Mouse (Mus musculus): ENCODE data around the gene Gm20773.
"Not testable (repeated sequence)": the region's sequence is repeated elsewhere in the genome, so short reads cannot be mapped to it uniquely, and the experiment has no call there.

The Gm20773 gene

GRCm38 (mm10) chrY:13493726-13494125 lies at the start of gene Gm20773:
TSS of gene Gm20773 (plus strand) at chrY:13494026.
- not testable (repeated sequence) for TF ChIP-seq GATA4 (IDR thresholded peaks at IDR 0.05; ENCODE audit: insufficient replicate concordance, low read length)

- TF ChIP-seq GATA4 (IDR thresholded peaks at IDR 0.05; ENCODE audit: insufficient replicate concordance, low read length): not testable (repeated sequence)
Observed at GRCm38 (mm10) chrY:13465479-13465878, 28.3 kb upstream of the Gm20773 start, which contains the start of gene Gm21866. TSS of gene Gm21866 (minus strand) at chrY:13465579.

All from liver, adult (tissue).